Mouse (Mus musculus): Measurements from ENCODE around the gene Oat.

Oat gene

GRCm38 (mm10) chr7:132542427-132542826 lies 33.8 kb downstream of the Oat start:
- no peak for DNase-seq (ENCODE audit: extremely low spot score)

- no peak for DNase-seq (ENCODE audit: extremely low spot score)
Measured at GRCm38 (mm10) chr7:132541566-132541965, 34.6 kb downstream of the Oat start.

- no peak for DNase-seq (ENCODE audit: extremely low spot score)
Measured at GRCm38 (mm10) chr7:132540597-132540996, 35.6 kb downstream of the Oat start.

GRCm38 (mm10) chr7:132529206-132529605 lies 47.0 kb downstream of the Oat start:
- no peak for DNase-seq (ENCODE audit: extremely low spot score)

- no peak for DNase-seq (ENCODE audit: extremely low spot score)
Measured at GRCm38 (mm10) chr7:132513419-132513982, 62.7 kb downstream of the Oat start.

GRCm38 (mm10) chr7:132509110-132509509 lies 67.1 kb downstream of the Oat start:
- DNase-seq (ENCODE audit: extremely low spot score), result no peak
